Mouse (Mus musculus) hindbrain, embryonic 12.5 days (tissue): ENCODE measurements around the gene Rnf144a. TPM values are rescaled to one million over a fixed set of nuclear protein-coding genes. Genes with fewer than 3 reads are reported as not detected.

Experiments
- ATAC-seq: fragments of 200-750 bp; cut with Nextera tagmentation; 2 replicates; pipeline ENCODE4 v1.8.0; 2017; ENCODE audit warnings: moderate TSS enrichment; ENCODE audit not compliant: low FRiP score
- H3K27ac ChIP-seq: fragments of 300-500 bp; sonication (generic); 2 replicates; pipeline ENCODE4 v1.5.1; 2016; ENCODE audit warnings: mild to moderate bottlenecking
- H3K27me3 ChIP-seq: fragments of 300-500 bp; sonication (generic); 2 replicates; pipeline ENCODE4 v1.6.1; 2016; ENCODE audit warnings: mild to moderate bottlenecking
- H3K36me3 ChIP-seq: fragments of 300-500 bp; sonication (generic); 2 replicates; pipeline ENCODE4 v1.6.1; 2016; ENCODE audit warnings: mild to moderate bottlenecking
- H3K4me1 ChIP-seq: fragments of 300-500 bp; sonication (generic); 2 replicates; pipeline ENCODE4 v1.6.1; 2016
- H3K4me2 ChIP-seq: fragments of 300-500 bp; sonication (generic); replicated peaks from 2 replicates; pipeline ENCODE4 v1.6.1; 2016; ENCODE audit warnings: mild to moderate bottlenecking
- H3K4me3 ChIP-seq: fragments of 300-500 bp; sonication (generic); 2 replicates; pipeline ENCODE4 v1.5.1; 2016; ENCODE audit warnings: mild to moderate bottlenecking
- H3K9ac ChIP-seq: fragments of 300-500 bp; sonication (generic); 2 replicates; pipeline ENCODE4 v1.6.1; 2016; ENCODE audit warnings: mild to moderate bottlenecking, moderate library complexity
- H3K9me3 ChIP-seq: fragments of 300-500 bp; sonication (generic); replicated peaks from 2 replicates; pipeline ENCODE4 v1.6.1; 2016; ENCODE audit warnings: mild to moderate bottlenecking
- WGBS: fragments of 180-500 bp; shearing (Covaris S2); methylation state at CpG from one replicate; pipeline ENCODE4 v1.1.7; 2016; 5-methylcytosine and 5-hydroxymethylcytosine counted together
- polyA plus RNA-seq: library from polyadenylated mRNA; unstranded; fragments of >200 nt; fragmentation: Nextera tagmentation; extraction: Ambion mirVana; gene quantifications from 2 replicates; pipeline ENCODE4 v1.2.1, GENCODE M21; 2016

The Rnf144a gene
- polyA plus RNA-seq, 1 experiment from 2014 or later: 43.2 TPM

GRCm38 (mm10) chr12:26339181-26339580 lies 75.9 kb downstream of the Rnf144a start:
- no peaks in the 10 kb centered on the region for H3K9me3 ChIP-seq
- H3K4me3 ChIP-seq: no peak overlapping the region
- H3K27me3 ChIP-seq: no peaks in the 10 kb centered on the region
- H3K9ac ChIP-seq: no peak overlapping the region
- H3K4me1 ChIP-seq: no peaks in the 10 kb centered on the region
- no peak overlapping the region for H3K4me2 ChIP-seq
- H3K36me3 ChIP-seq: peaks cover 29% of the 10 kb centered on the region
- no peak overlapping the region for H3K27ac ChIP-seq
- no peak for ATAC-seq
- WGBS: 95% methylated on average over 8 of the region's 8 CpGs

- no peak overlapping the region for H3K9ac ChIP-seq
- H3K4me2 ChIP-seq: no peak overlapping the region
- H3K27ac ChIP-seq: no peak overlapping the region
- H3K4me1 ChIP-seq: peaks cover 3% of the 10 kb centered on the region
- no peaks in the 10 kb centered on the region for H3K27me3 ChIP-seq
- no peak for ATAC-seq
- 82% methylated on average over 1 of the region's 1 CpGs for WGBS
- no peak overlapping the region for H3K4me3 ChIP-seq
- H3K36me3 ChIP-seq: peaks cover 22% of the 10 kb centered on the region; the same call in 1 of the 2 replicates
- no peaks in the 10 kb centered on the region for H3K9me3 ChIP-seq
These were observed 81.4 kb downstream of the Rnf144a start for GRCm38 (mm10) chr12:26333678-26334077.

- no peaks in the 10 kb centered on the region for H3K9me3 ChIP-seq
- no peak overlapping the region for H3K27ac ChIP-seq
- H3K4me1 ChIP-seq: peaks cover 4% of the 10 kb centered on the region
- ATAC-seq: no peak
- H3K27me3 ChIP-seq: no peaks in the 10 kb centered on the region
- no peak overlapping the region for H3K4me2 ChIP-seq
- no peak overlapping the region for H3K4me3 ChIP-seq
- H3K36me3 ChIP-seq: peaks cover 14% of the 10 kb centered on the region; the same call in 1 of the 2 replicates
- 93% methylated on average over 3 of the region's 3 CpGs for WGBS
- no peak overlapping the region for H3K9ac ChIP-seq
These were observed 84.0 kb downstream of the Rnf144a start for GRCm38 (mm10) chr12:26331048-26331447.

GRCm38 (mm10) chr12:26329756-26330155 lies 85.3 kb downstream of the Rnf144a start:
- no peak overlapping the region for H3K4me3 ChIP-seq
- ATAC-seq: no peak
- H3K27ac ChIP-seq: no peak overlapping the region
- no peak overlapping the region for H3K4me2 ChIP-seq
- H3K9ac ChIP-seq: no peak overlapping the region
- no peaks in the 10 kb centered on the region for H3K9me3 ChIP-seq
- peaks cover 4% of the 10 kb centered on the region for H3K4me1 ChIP-seq
- peaks cover 20% of the 10 kb centered on the region; the same call in 1 of the 2 replicates for H3K36me3 ChIP-seq
- H3K27me3 ChIP-seq: no peaks in the 10 kb centered on the region
- WGBS: 78% methylated on average over 5 of the region's 5 CpGs

- WGBS: 88% methylated on average over 6 of the region's 6 CpGs
- no peak overlapping the region for H3K4me3 ChIP-seq
- peaks cover 25% of the 10 kb centered on the region; the same call in 1 of the 2 replicates for H3K36me3 ChIP-seq
- no peak overlapping the region for H3K27ac ChIP-seq
- no peaks in the 10 kb centered on the region for H3K9me3 ChIP-seq
- H3K4me2 ChIP-seq: no peak overlapping the region
- no peak for ATAC-seq
- H3K4me1 ChIP-seq: peaks cover 5% of the 10 kb centered on the region
- H3K9ac ChIP-seq: no peak overlapping the region
- no peaks in the 10 kb centered on the region for H3K27me3 ChIP-seq
These were observed 85.9 kb downstream of the Rnf144a start for GRCm38 (mm10) chr12:26329031-26329675.

GRCm38 (mm10) chr12:26323783-26324364 lies 91.2 kb downstream of the Rnf144a start:
- Histone ChIP-seq H3K27ac (no peak overlapping the region), H3K9me3 (no peaks in the 10 kb centered on the region), H3K4me1 (peaks cover 12% of the 10 kb centered on the region), H3K36me3 (peaks cover 52% of the 10 kb centered on the region), H3K4me2 (no peak overlapping the region), H3K4me3 (no peak overlapping the region), H3K27me3 (no peaks in the 10 kb centered on the region), H3K9ac (no peak overlapping the region)
- WGBS: 85% methylated on average over 5 of the region's 5 CpGs
- ATAC-seq: no peak

GRCm38 (mm10) chr12:26316261-26316660 lies 98.8 kb downstream of the Rnf144a start:
- no peak overlapping the region for H3K4me3 ChIP-seq
- no peaks in the 10 kb centered on the region for H3K27me3 ChIP-seq
- 68% methylated on average over 3 of the region's 3 CpGs for WGBS
- H3K9ac ChIP-seq: no peak overlapping the region
- H3K27ac ChIP-seq: no peak overlapping the region
- H3K36me3 ChIP-seq: peaks cover 50% of the 10 kb centered on the region
- no peaks in the 10 kb centered on the region for H3K9me3 ChIP-seq
- no peak for ATAC-seq
- no peak overlapping the region for H3K4me2 ChIP-seq
- no peaks in the 10 kb centered on the region for H3K4me1 ChIP-seq

GRCm38 (mm10) chr12:26314959-26315358 lies 100.1 kb downstream of the Rnf144a start:
- Histone ChIP-seq H3K4me1 (no peaks in the 10 kb centered on the region), H3K9me3 (no peaks in the 10 kb centered on the region), H3K27ac (no peak overlapping the region), H3K27me3 (no peaks in the 10 kb centered on the region), H3K4me2 (no peak overlapping the region), H3K36me3 (peaks cover 50% of the 10 kb centered on the region), H3K9ac (no peak overlapping the region), H3K4me3 (no peak overlapping the region)
- 61% methylated on average over 5 of the region's 5 CpGs for WGBS
- ATAC-seq: no peak

- Histone ChIP-seq H3K4me1 (no peaks in the 10 kb centered on the region), H3K36me3 (peaks cover 43% of the 10 kb centered on the region), H3K27me3 (no peaks in the 10 kb centered on the region), H3K4me3 (no peak overlapping the region), H3K9ac (no peak overlapping the region), H3K27ac (no peak overlapping the region), H3K4me2 (no peak overlapping the region), H3K9me3 (no peaks in the 10 kb centered on the region)
- ATAC-seq: no peak
These were observed 103.5 kb downstream of the Rnf144a start for GRCm38 (mm10) chr12:26311548-26311947.

GRCm38 (mm10) chr12:26310247-26310646 lies 104.8 kb downstream of the Rnf144a start:
- no peak overlapping the region for H3K9ac ChIP-seq
- 92% methylated on average over 11 of the region's 11 CpGs for WGBS

GRCm38 (mm10) chr12:26302886-26303285 lies 112.2 kb downstream of the Rnf144a start:
- peaks cover 8% of the 10 kb centered on the region; the same call in 1 of the 2 replicates for H3K4me1 ChIP-seq
- H3K27ac ChIP-seq: no peak overlapping the region
- H3K4me3 ChIP-seq: no peak overlapping the region
- H3K9ac ChIP-seq: no peak overlapping the region
- no peak overlapping the region for H3K4me2 ChIP-seq
- ATAC-seq: no peak
- H3K9me3 ChIP-seq: no peaks in the 10 kb centered on the region; the same call in 1 of the 2 replicates
- WGBS: 68% methylated on average over 5 of the region's 5 CpGs
- H3K27me3 ChIP-seq: no peaks in the 10 kb centered on the region; the same call in 1 of the 2 replicates
- H3K36me3 ChIP-seq: 0 out of 2 replicates have a peak, but pooled peaks cover 9% of the 10 kb centered on the region

More at GRCm38 (mm10) chr12:26310247-26310646, 104.8 kb downstream of the Rnf144a start:
- H3K27ac ChIP-seq: no peak overlapping the region
- H3K27me3 ChIP-seq: no peaks in the 10 kb centered on the region
- no peaks in the 10 kb centered on the region for H3K9me3 ChIP-seq
- H3K36me3 ChIP-seq: peaks cover 50% of the 10 kb centered on the region
- no peak for ATAC-seq
- no peaks in the 10 kb centered on the region for H3K4me1 ChIP-seq
- no peak overlapping the region for H3K4me3 ChIP-seq
- no peak overlapping the region for H3K4me2 ChIP-seq

GRCm38 (mm10) chr12:26299515-26300090 lies 115.5 kb downstream of the Rnf144a start:
- no peak overlapping the region for H3K9ac ChIP-seq

More at GRCm38 (mm10) chr12:26299515-26300090, 115.5 kb downstream of the Rnf144a start:
- Histone ChIP-seq H3K9me3 (no peaks in the 10 kb centered on the region; the same call in 1 of the 2 replicates), H3K36me3 (no peaks in the 10 kb centered on the region), H3K4me2 (no peak overlapping the region), H3K27ac (no peak overlapping the region), H3K4me3 (no peak overlapping the region), H3K4me1 (peaks cover 8% of the 10 kb centered on the region; the same call in 1 of the 2 replicates), H3K27me3 (no peaks in the 10 kb centered on the region; the same call in 1 of the 2 replicates)
- ATAC-seq: no peak
- 23% methylated on average over 7 of the region's 7 CpGs for WGBS
